Mouse (Mus musculus): ENCODE measurements at regions not wholly inside any gene's neighbourhood (a gene's known extent, or its start where the extent isn't known, plus 50 kb on each side); places are given as distances from the start of the nearest gene placed in this dataset.

DNA sequence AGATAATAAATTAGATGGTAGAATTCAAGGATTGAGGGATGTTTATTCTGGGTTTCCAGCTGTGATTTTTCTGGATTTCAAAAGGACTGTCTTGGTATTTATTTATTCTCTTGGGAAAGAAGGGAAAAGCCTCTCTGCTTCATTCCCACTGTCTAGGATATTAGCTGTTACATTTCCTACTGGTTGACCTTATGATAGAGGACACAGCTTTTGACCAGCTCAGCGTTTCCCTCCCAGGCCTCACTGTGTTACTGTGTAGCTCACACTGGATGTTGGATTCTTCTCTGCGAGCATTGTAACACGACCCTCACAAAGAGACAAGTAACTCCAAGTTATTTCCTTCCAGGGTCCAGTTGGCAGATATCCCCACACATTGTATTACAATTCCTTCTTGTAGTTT lies 97.4 kb upstream of the Itga1 start:
- no peak for TF ChIP-seq CTCF (IDR thresholded peaks at IDR 0.05; ENCODE audit: borderline replicate concordance, insufficient read depth, low read length)
- no peak for TF ChIP-seq POLR2A (IDR thresholded peaks at IDR 0.05; ENCODE audit: low read depth, low read length)
